Mouse (Mus musculus) cortical plate, adult 2 months (tissue): ENCODE results near the gene Rpusd4.

ENCODE experiments used
- CTCF ChIP-seq: fragments of 200-500 bp; IDR thresholded peaks from 2 replicates; pipeline ENCODE4 v1.5.1; 2011; ENCODE audit warnings: mild to moderate bottlenecking, control low read depth, low read length; ENCODE audit not compliant: insufficient read depth; ENCODE audit errors: extremely low read depth
- POLR2A ChIP-seq: fragments of 200-500 bp; IDR thresholded peaks from 2 replicates; pipeline ENCODE4 v1.6.1; 2011; ENCODE audit warnings: mild to moderate bottlenecking, low read length, control low read depth; ENCODE audit not compliant: insufficient read depth; ENCODE audit errors: extremely low read depth

DNA sequence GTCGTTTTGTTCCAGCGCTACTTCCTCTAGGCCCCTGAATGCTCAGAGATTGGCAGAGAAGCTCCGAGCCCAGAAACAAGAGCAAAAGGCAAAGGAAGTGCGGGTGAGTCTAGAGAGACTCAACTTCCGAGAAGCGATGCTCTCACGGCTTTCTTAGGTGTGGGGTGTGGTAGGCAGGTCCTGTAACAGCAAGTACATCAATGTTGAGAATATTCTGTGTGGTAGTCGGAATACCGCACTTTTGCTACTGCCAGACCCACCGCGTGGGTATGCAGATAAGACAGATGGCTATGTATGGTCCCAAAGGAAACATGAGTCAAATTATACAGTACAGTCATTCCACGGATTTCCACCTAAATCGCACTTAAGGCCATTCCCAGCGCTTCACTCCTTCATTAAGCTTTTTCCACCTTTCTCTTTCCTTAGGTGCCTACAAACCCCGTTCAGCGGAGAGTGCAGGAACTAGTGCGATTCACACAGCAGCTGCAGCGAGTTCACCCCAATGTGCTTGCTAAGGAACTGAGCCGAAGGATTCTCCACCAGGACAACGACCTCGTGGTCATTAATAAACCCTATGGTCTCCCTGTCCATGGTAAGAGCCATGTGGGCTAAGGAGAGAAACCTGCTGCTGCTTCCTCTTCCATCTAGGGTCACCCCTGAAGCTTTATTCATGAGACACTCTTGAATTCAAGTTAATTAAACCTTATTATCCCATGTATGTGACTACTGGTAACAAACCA lies 481 bp downstream of the Rpusd4 start:
- TF ChIP-seq CTCF (no peak), POLR2A (no peak)
